Mouse (Mus musculus) cortical plate, adult 2 months (tissue): ENCODE measurements around the gene Epha10.

Experiments used
- CTCF ChIP-seq: fragments of 200-500 bp; IDR thresholded peaks from 2 replicates; pipeline ENCODE4 v1.5.1; 2011; ENCODE audit warnings: mild to moderate bottlenecking, control low read depth, low read length; ENCODE audit not compliant: insufficient read depth; ENCODE audit errors: extremely low read depth
- POLR2A ChIP-seq: fragments of 200-500 bp; IDR thresholded peaks from 2 replicates; pipeline ENCODE4 v1.6.1; 2011; ENCODE audit warnings: mild to moderate bottlenecking, low read length, control low read depth; ENCODE audit not compliant: insufficient read depth; ENCODE audit errors: extremely low read depth

DNA sequence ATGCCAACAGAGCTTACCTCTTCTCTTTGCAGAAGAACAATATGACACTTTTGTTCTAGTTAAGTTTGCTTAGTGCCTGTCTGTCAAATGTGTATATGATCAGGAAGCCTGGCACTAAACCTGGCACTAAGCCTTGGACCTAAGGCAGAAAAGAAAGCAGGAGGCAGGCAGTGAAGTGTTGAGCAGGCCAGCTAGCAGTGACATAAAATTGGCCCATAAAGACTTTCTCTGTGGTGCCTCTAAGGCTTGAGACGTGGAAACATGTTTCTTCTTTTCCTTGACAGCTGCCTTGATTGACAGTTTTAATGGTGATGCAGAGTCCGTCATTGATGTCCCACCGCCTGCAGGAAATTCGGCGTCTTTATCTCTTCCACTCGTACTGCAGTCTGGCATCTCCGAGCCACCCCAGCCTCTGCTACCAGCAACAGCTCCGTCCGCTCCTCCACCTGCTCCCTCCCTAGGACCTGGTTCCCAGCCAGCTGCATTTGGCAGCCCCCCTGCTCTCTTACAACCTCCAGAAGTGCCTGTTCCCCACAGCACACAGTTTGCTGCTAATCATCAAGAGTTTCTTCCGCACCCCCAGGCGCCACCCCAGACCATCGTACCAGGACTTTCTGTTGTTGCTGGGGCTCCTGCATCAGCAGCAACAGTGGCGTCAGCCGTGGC lies 42.5 kb upstream of the Epha10 start:
- no peak for TF ChIP-seq CTCF
- no peak for TF ChIP-seq POLR2A
